Mouse (Mus musculus): ENCODE measurements around the gene Spink2.

DNA sequence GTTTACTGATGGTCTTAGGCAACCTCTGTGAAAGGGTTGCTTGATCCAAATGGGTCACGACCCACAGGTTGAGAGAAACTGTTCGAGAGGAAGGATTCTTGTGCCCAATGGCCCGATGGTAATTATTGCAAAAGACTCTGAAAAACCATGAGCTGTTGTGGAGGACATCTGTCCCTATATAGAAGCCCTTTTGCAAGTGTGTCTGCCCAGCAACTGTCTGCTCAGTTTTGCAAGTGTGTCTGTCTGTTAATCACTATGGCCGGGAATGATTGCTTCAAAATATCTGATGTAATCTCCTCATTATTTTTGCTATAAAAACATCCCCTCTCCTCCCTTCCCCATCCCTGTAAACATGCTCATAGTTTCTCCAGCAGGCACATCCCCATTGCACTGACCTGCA is 20.2 kb downstream of the Spink2 start:
- no peak for TF ChIP-seq CTCF (IDR thresholded peaks at IDR 0.05; ENCODE audit: borderline replicate concordance, extremely low read depth, insufficient read depth, insufficient read length)
- TF ChIP-seq POLR2A (IDR thresholded peaks at IDR 0.05; ENCODE audit: borderline replicate concordance, extremely low read depth, insufficient read depth, insufficient read length, poor library complexity, severe bottlenecking): no peak
